Mouse (Mus musculus) myocyte (in vitro differentiated cells): ENCODE data around the gene Spata21. TPM values are rescaled to one million over a fixed set of nuclear protein-coding genes. Genes with fewer than 3 reads are reported as not detected.

Source experiments
- H3K27me3 ChIP-seq: one replicate; pipeline ENCODE4 v1.6.1; 2011; ENCODE audit not compliant: control insufficient read depth, insufficient read depth, insufficient read length
- H3K36me3 ChIP-seq: one replicate; pipeline ENCODE4 v1.6.1; 2011; ENCODE audit not compliant: control insufficient read depth, insufficient read depth
- H3K4me2 ChIP-seq: one replicate; pipeline ENCODE4 v1.6.1; 2011; ENCODE audit warnings: low read depth, control low read depth
- H3K4me3 ChIP-seq: one replicate; pipeline ENCODE4 v1.5.1; 2011; ENCODE audit warnings: mild to moderate bottlenecking, control low read depth, moderate library complexity
- H3K79me2 ChIP-seq: one replicate; pipeline ENCODE4 v1.6.1; 2011; ENCODE audit not compliant: control insufficient read depth, insufficient read depth
- H3ac ChIP-seq: one replicate; pipeline ENCODE4 v1.6.1; 2011; ENCODE audit not compliant: control insufficient read depth, insufficient read length
- CEBPB ChIP-seq: IDR thresholded peaks from 2 replicates; pipeline ENCODE4 v1.6.1; 2011; ENCODE audit warnings: mild to moderate bottlenecking, moderate library complexity; ENCODE audit not compliant: poor library complexity, insufficient read depth, severe bottlenecking
- E2F4 ChIP-seq: IDR thresholded peaks from one replicate; pipeline ENCODE4 v1.6.1; 2011; ENCODE audit warnings: mild to moderate bottlenecking, control low read depth, moderate library complexity; ENCODE audit not compliant: insufficient read depth
- MAX ChIP-seq: IDR thresholded peaks from one replicate; pipeline ENCODE4 v1.6.1; 2011; ENCODE audit warnings: low read depth, mild to moderate bottlenecking, control low read depth
- MYOD1 ChIP-seq, 3 experiments: IDR thresholded peaks; one replicate each; pipeline ENCODE4 v1.6.1; 2011; ENCODE audit warnings: control low read depth in 2 of 3, low read depth in 2 of 3, mild to moderate bottlenecking in 2 of 3, moderate library complexity in 1 of 3; ENCODE audit not compliant: insufficient read length in 2 of 3, control insufficient read depth in 1 of 3
- MYOG ChIP-seq, 3 experiments: IDR thresholded peaks; one replicate each; pipeline ENCODE4 v1.6.1; 2011; ENCODE audit warnings: control low read depth in 2 of 3, low read depth in 2 of 3, mild to moderate bottlenecking in 2 of 3; ENCODE audit not compliant: insufficient read length in 2 of 3, control insufficient read depth in 1 of 3, insufficient read depth in 1 of 3
- POLR2A ChIP-seq: IDR thresholded peaks from one replicate; pipeline ENCODE4 v1.6.1; 2011; ENCODE audit warnings: low read depth, mild to moderate bottlenecking, control low read depth, moderate library complexity; ENCODE audit not compliant: insufficient read length
- POLR2AphosphoS2 ChIP-seq: IDR thresholded peaks from one replicate; pipeline ENCODE4 v1.6.1; 2011; ENCODE audit warnings: low read depth, control low read depth; ENCODE audit not compliant: insufficient read length
- REST ChIP-seq: IDR thresholded peaks from one replicate; pipeline ENCODE4 v1.6.1; 2011; ENCODE audit warnings: mild to moderate bottlenecking, control low read depth, moderate library complexity; ENCODE audit not compliant: insufficient read depth, insufficient read length
- SRF ChIP-seq: IDR thresholded peaks from one replicate; pipeline ENCODE4 v1.6.1; 2011; ENCODE audit warnings: low read depth; ENCODE audit not compliant: control insufficient read depth, insufficient read length
- TCF12 ChIP-seq: IDR thresholded peaks from one replicate; pipeline ENCODE4 v1.6.1; 2011; ENCODE audit warnings: mild to moderate bottlenecking, control low read depth; ENCODE audit not compliant: poor library complexity, insufficient read depth, severe bottlenecking
- TCF3 ChIP-seq: IDR thresholded peaks from one replicate; pipeline ENCODE4 v1.6.1; 2011; ENCODE audit warnings: low read depth, control low read depth; ENCODE audit not compliant: insufficient read length
- USF1 ChIP-seq: IDR thresholded peaks from one replicate; pipeline ENCODE4 v1.6.1; 2011; ENCODE audit warnings: low read depth, mild to moderate bottlenecking, control low read depth, moderate library complexity
- polyA plus RNA-seq: library from polyadenylated mRNA; unstranded; fragments of >200 nt; fragmentation: generic; extraction: Trizol; gene quantifications from one replicate; pipeline ENCODE4 v1.2.1, GENCODE M21; 2012; ENCODE audit warnings: missing spikeins

Gene Spata21
- polyA plus RNA-seq, 1 experiment: not detected

DNA sequence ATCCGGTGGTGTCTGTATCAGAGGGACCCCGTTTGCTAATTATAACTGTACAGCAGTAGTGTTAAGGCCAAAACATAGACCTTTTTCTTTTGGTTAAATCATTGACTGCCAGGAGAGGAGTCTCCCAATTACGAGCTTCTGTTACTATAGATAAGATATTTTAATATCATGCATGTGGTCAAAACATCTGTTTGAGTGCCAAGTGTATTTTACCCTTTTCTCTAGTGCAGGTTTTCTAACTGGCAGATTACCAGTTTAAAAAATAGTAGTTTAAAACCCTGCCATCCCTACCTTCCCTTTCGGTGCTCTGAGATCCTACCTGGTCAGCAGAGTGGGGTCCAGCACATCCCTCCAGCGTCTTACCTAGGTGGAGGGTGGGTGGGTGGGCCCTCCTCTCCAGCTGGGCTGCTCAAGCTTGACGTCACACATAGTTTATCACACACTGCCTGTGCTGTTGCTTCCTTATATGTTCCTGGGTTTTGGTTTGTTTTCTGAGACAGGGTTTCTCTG, 73.6 kb downstream of the Spata21 start:
- Histone ChIP-seq H3K27me3 (no peaks in the 10 kb centered on the region), H3K36me3 (no peaks in the 10 kb centered on the region), H3K4me2 (no peak overlapping the region), H3K79me2 (peaks cover 96% of the 10 kb centered on the region), H3ac (no peak overlapping the region), H3K4me3 (no peak overlapping the region)
- TF ChIP-seq POLR2A: no peak
- TF ChIP-seq E2F4: no peak
- no peak for TF ChIP-seq TCF3
- TF ChIP-seq USF1: no peak
- no peak for TF ChIP-seq MYOD1 (IDR thresholded peaks at IDR 0.05; ENCODE audit: control insufficient read depth in 1 of 3, insufficient read length in 2 of 3, low read depth in 2 of 3)
- TF ChIP-seq MYOG (IDR thresholded peaks at IDR 0.05; ENCODE audit: control insufficient read depth in 1 of 3, insufficient read depth in 1 of 3, insufficient read length in 2 of 3, low read depth in 2 of 3): no peak
- no peak for TF ChIP-seq TCF12
- no peak for TF ChIP-seq REST
- TF ChIP-seq CEBPB: no peak
- no peak for TF ChIP-seq SRF
- no peak for TF ChIP-seq MAX
- TF ChIP-seq POLR2AphosphoS2: no peak

Other genes with a start within 250 kb of the Spata21 start
- 0.06 TPM for gene Padi1, start 242.6 kb upstream of the Spata21 start, polyA plus RNA-seq
- gene Padi2, start 182.0 kb upstream of the Spata21 start, polyA plus RNA-seq: 20.7 TPM
- gene Sdhb, start 127.1 kb upstream of the Spata21 start, polyA plus RNA-seq: 421 TPM
- gene Atp13a2, start 101.5 kb upstream of the Spata21 start, polyA plus RNA-seq: 22.0 TPM
- gene Mfap2, start 77.9 kb upstream of the Spata21 start, polyA plus RNA-seq: 0.53 TPM
- gene Crocc, start 27.8 kb upstream of the Spata21 start, polyA plus RNA-seq: 3.9 TPM
- gene Necap2, start 10.0 kb upstream of the Spata21 start, polyA plus RNA-seq: 85.6 TPM
- 107 TPM for gene Szrd1, start 51.4 kb downstream of the Spata21 start, polyA plus RNA-seq
- 13.2 TPM for gene Fbxo42, start 59.6 kb downstream of the Spata21 start, polyA plus RNA-seq
- 0.78 TPM for gene Rsg1, start 125.6 kb downstream of the Spata21 start, polyA plus RNA-seq
- gene Arhgef19, start 151.2 kb downstream of the Spata21 start, polyA plus RNA-seq: 28.6 TPM
- 46.8 TPM for gene Epha2, start 212.9 kb downstream of the Spata21 start, polyA plus RNA-seq